Mouse (Mus musculus): ENCODE data around the gene Zbtb17. TPM values are rescaled to one million over a fixed set of nuclear protein-coding genes. Genes with fewer than 3 reads are reported as not detected.

The Zbtb17 gene
- polyA plus RNA-seq, 1 experiment = 17.1 TPM

- Histone ChIP-seq H3K27ac (ENCODE audit: insufficient read depth, low read length) (no peak overlapping the region), H3K36me3 (ENCODE audit: control insufficient read depth, insufficient read depth, low read length, poor library complexity, severe bottlenecking) (no peaks in the 10 kb centered on the region), H3K9me3 (replicated peaks; ENCODE audit: control insufficient read depth, insufficient read depth, low read length, poor library complexity, severe bottlenecking) (no peaks in the 10 kb centered on the region), H3K4me3 (ENCODE audit: low read depth, low read length) (no peak overlapping the region), H3K27me3 (ENCODE audit: control insufficient read depth, insufficient read depth, low read length, poor library complexity, severe bottlenecking) (no peaks in the 10 kb centered on the region), H3K4me1 (ENCODE audit: control insufficient read depth, insufficient read depth, low read length) (peaks cover 10% of the 10 kb centered on the region), H3K9ac (ENCODE audit: low read depth, poor library complexity, severe bottlenecking) (no peak overlapping the region)
- TF ChIP-seq EP300 (IDR thresholded peaks at IDR 0.05; ENCODE audit: insufficient read depth, low read depth, low read length) (peak; percentile 94), POLR2A (IDR thresholded peaks at IDR 0.05; ENCODE audit: insufficient read depth, low read length) (no peak), CTCF (IDR thresholded peaks at IDR 0.05; ENCODE audit: low read depth, low read length) (no peak)
Observed at GRCm38 (mm10) chr4:141440877-141441276, 3.6 kb upstream of the Zbtb17 start.

GRCm38 (mm10) chr4:141443641-141444429 is 619 bp upstream of the Zbtb17 start:
- TF ChIP-seq EP300 (IDR thresholded peaks at IDR 0.05; ENCODE audit: insufficient read depth, low read depth, low read length) (no peak), CTCF (IDR thresholded peaks at IDR 0.05; ENCODE audit: low read depth, low read length) (no peak), POLR2A (IDR thresholded peaks at IDR 0.05; ENCODE audit: insufficient read depth, low read length) (no peak)
- Histone ChIP-seq H3K36me3 (ENCODE audit: control insufficient read depth, insufficient read depth, low read length, poor library complexity, severe bottlenecking) (no peaks in the 10 kb centered on the region), H3K27ac (ENCODE audit: insufficient read depth, low read length) (no peak overlapping the region), H3K9ac (ENCODE audit: low read depth, poor library complexity, severe bottlenecking) (peak overlapping the region; percentile 86; the same call in 1 of the 2 replicates), H3K9me3 (replicated peaks; ENCODE audit: control insufficient read depth, insufficient read depth, low read length, poor library complexity, severe bottlenecking) (no peaks in the 10 kb centered on the region), H3K4me3 (ENCODE audit: low read depth, low read length) (peak overlapping the region; percentile 94), H3K4me1 (ENCODE audit: control insufficient read depth, insufficient read depth, low read length) (peaks cover 10% of the 10 kb centered on the region), H3K27me3 (ENCODE audit: control insufficient read depth, insufficient read depth, low read length, poor library complexity, severe bottlenecking) (no peaks in the 10 kb centered on the region)

- Histone ChIP-seq H3K4me3 (ENCODE audit: low read depth, low read length) (peak overlapping the region; percentile 94), H3K36me3 (ENCODE audit: control insufficient read depth, insufficient read depth, low read length, poor library complexity, severe bottlenecking) (no peaks in the 10 kb centered on the region), H3K9me3 (replicated peaks; ENCODE audit: control insufficient read depth, insufficient read depth, low read length, poor library complexity, severe bottlenecking) (no peaks in the 10 kb centered on the region), H3K4me1 (ENCODE audit: control insufficient read depth, insufficient read depth, low read length) (peaks cover 4% of the 10 kb centered on the region), H3K27me3 (ENCODE audit: control insufficient read depth, insufficient read depth, low read length, poor library complexity, severe bottlenecking) (no peaks in the 10 kb centered on the region), H3K9ac (ENCODE audit: low read depth, poor library complexity, severe bottlenecking) (peak overlapping the region; percentile 86), H3K27ac (ENCODE audit: insufficient read depth, low read length) (no peak overlapping the region)
- TF ChIP-seq CTCF (IDR thresholded peaks at IDR 0.05; ENCODE audit: low read depth, low read length) (no peak), EP300 (IDR thresholded peaks at IDR 0.05; ENCODE audit: insufficient read depth, low read depth, low read length) (no peak), POLR2A (IDR thresholded peaks at IDR 0.05; ENCODE audit: insufficient read depth, low read length) (no peak)
Observed at GRCm38 (mm10) chr4:141445328-141445720, 870 bp downstream of the Zbtb17 start.

- Histone ChIP-seq H3K27me3 (ENCODE audit: control insufficient read depth, insufficient read depth, low read length, poor library complexity, severe bottlenecking) (no peaks in the 10 kb centered on the region), H3K27ac (ENCODE audit: insufficient read depth, low read length) (no peak overlapping the region), H3K4me1 (ENCODE audit: control insufficient read depth, insufficient read depth, low read length) (peaks cover 4% of the 10 kb centered on the region), H3K9ac (ENCODE audit: low read depth, poor library complexity, severe bottlenecking) (no peak overlapping the region), H3K4me3 (ENCODE audit: low read depth, low read length) (no peak overlapping the region), H3K9me3 (replicated peaks; ENCODE audit: control insufficient read depth, insufficient read depth, low read length, poor library complexity, severe bottlenecking) (no peaks in the 10 kb centered on the region), H3K36me3 (ENCODE audit: control insufficient read depth, insufficient read depth, low read length, poor library complexity, severe bottlenecking) (no peaks in the 10 kb centered on the region)
- no peak for TF ChIP-seq EP300 (IDR thresholded peaks at IDR 0.05; ENCODE audit: insufficient read depth, low read depth, low read length)
- no peak for TF ChIP-seq POLR2A (IDR thresholded peaks at IDR 0.05; ENCODE audit: insufficient read depth, low read length)
- no peak for TF ChIP-seq CTCF (IDR thresholded peaks at IDR 0.05; ENCODE audit: low read depth, low read length)
Observed at GRCm38 (mm10) chr4:141446211-141446610, 1.8 kb downstream of the Zbtb17 start.

GRCm38 (mm10) chr4:141451251-141451650 is 6.8 kb downstream of the Zbtb17 start:
- no peaks in the 10 kb centered on the region for H3K36me3 ChIP-seq (ENCODE audit: control insufficient read depth, insufficient read depth, low read length, poor library complexity, severe bottlenecking)
- H3K9me3 ChIP-seq (replicated peaks; ENCODE audit: control insufficient read depth, insufficient read depth, low read length, poor library complexity, severe bottlenecking) = no peaks in the 10 kb centered on the region
- TF ChIP-seq CTCF (IDR thresholded peaks at IDR 0.05; ENCODE audit: low read depth, low read length) (no peak), POLR2A (IDR thresholded peaks at IDR 0.05; ENCODE audit: insufficient read depth, low read length) (no peak), EP300 (IDR thresholded peaks at IDR 0.05; ENCODE audit: insufficient read depth, low read depth, low read length) (no peak)
- no peak overlapping the region for H3K27ac ChIP-seq (ENCODE audit: insufficient read depth, low read length)
- H3K27me3 ChIP-seq (ENCODE audit: control insufficient read depth, insufficient read depth, low read length, poor library complexity, severe bottlenecking) = no peaks in the 10 kb centered on the region
- no peak overlapping the region for H3K4me3 ChIP-seq (ENCODE audit: low read depth, low read length)
- no peak overlapping the region for H3K9ac ChIP-seq (ENCODE audit: low read depth, poor library complexity, severe bottlenecking)
- no peaks in the 10 kb centered on the region for H3K4me1 ChIP-seq (ENCODE audit: control insufficient read depth, insufficient read depth, low read length)

GRCm38 (mm10) chr4:141451916-141452450 is 7.5 kb downstream of the Zbtb17 start:
- Histone ChIP-seq H3K4me3 (ENCODE audit: low read depth, low read length) (no peak overlapping the region), H3K4me1 (ENCODE audit: control insufficient read depth, insufficient read depth, low read length) (no peaks in the 10 kb centered on the region), H3K27me3 (ENCODE audit: control insufficient read depth, insufficient read depth, low read length, poor library complexity, severe bottlenecking) (no peaks in the 10 kb centered on the region), H3K36me3 (ENCODE audit: control insufficient read depth, insufficient read depth, low read length, poor library complexity, severe bottlenecking) (no peaks in the 10 kb centered on the region), H3K9me3 (replicated peaks; ENCODE audit: control insufficient read depth, insufficient read depth, low read length, poor library complexity, severe bottlenecking) (no peaks in the 10 kb centered on the region), H3K9ac (ENCODE audit: low read depth, poor library complexity, severe bottlenecking) (no peak overlapping the region), H3K27ac (ENCODE audit: insufficient read depth, low read length) (no peak overlapping the region)
- TF ChIP-seq CTCF (IDR thresholded peaks at IDR 0.05; ENCODE audit: low read depth, low read length) (no peak), EP300 (IDR thresholded peaks at IDR 0.05; ENCODE audit: insufficient read depth, low read depth, low read length) (no peak), POLR2A (IDR thresholded peaks at IDR 0.05; ENCODE audit: insufficient read depth, low read length) (no peak)

Data from ES-Bruce4 (cell line).